28 mouse cellular contexts compared by ENCODE assay signal in the genomic region with DNA sequence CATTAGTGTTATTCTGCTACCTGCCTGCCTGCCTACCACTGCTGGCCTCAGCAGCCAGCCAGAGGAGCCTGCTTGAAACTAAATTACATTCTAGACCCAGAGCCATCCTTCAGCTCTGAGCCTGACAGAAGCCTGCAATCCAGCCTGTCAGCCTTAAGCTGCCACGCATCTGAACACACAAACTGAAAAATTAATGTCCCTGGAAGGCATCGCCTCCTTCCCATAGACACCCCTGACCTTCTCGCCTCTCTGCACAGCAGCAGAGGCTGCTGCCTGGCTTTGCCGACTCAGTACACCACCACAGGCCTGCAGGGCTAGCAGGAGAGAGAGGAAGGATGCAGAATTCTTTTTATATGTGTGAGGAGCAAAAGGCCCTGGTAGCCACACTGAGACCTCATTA.
DNase-seq lines count a peak whose midpoint lies in the region; ATAC-seq and TF ChIP-seq lines count a peak whose summit lies in the region.
"Had no signal": no experiment of that assay in that cellular context is flagged by ENCODE, and none has a peak within 500 bp of the region (broad histone marks: within the 10 kb centered on the region; RNA-seq: fewer than 3 reads in every experiment).

No protein-coding gene starts in this region.

- H3K4me3 ChIP-seq in lung, embryonic 14.5 days (ENCODE audit: low read depth, low read length) = no peak overlapping the region
- no peak overlapping the region for H3K4me3 ChIP-seq in hindbrain, embryonic 14.5 days (replicated peaks; ENCODE audit: low read length)
- no peak overlapping the region for H3K4me3 ChIP-seq in hindbrain, postnatal 0 days (ENCODE audit: low read length)
- no peak overlapping the region for H3K4me3 ChIP-seq in neural tube, embryonic 15.5 days (replicated peaks)
- no peak overlapping the region for H3K4me3 ChIP-seq in heart, embryonic 12.5 days
- H3K4me3 ChIP-seq: embryonic facial prominence, embryonic 10.5 days; limb, embryonic 13.5 days; liver, embryonic 12.5 days; midbrain, embryonic 12.5 days had no signal

- H3K9ac ChIP-seq in lung, embryonic 14.5 days = no peak overlapping the region
- H3K9ac ChIP-seq in hindbrain, embryonic 14.5 days = no peak overlapping the region
- H3K9ac ChIP-seq in hindbrain, postnatal 0 days (replicated peaks; ENCODE audit: low read length) = no peak overlapping the region
- no peak overlapping the region for H3K9ac ChIP-seq in neural tube, embryonic 15.5 days (replicated peaks)
- H3K9ac ChIP-seq in heart, embryonic 12.5 days = no peak overlapping the region
- H3K9ac ChIP-seq: limb, embryonic 13.5 days; liver, embryonic 12.5 days; midbrain, embryonic 12.5 days had no signal

- H3K4me2 ChIP-seq in lung, embryonic 14.5 days = no peak overlapping the region
- no peak overlapping the region for H3K4me2 ChIP-seq in hindbrain, embryonic 14.5 days (replicated peaks)
- no peak overlapping the region for H3K4me2 ChIP-seq in hindbrain, postnatal 0 days (ENCODE audit: low read depth, low read length)
- H3K4me2 ChIP-seq in neural tube, embryonic 15.5 days = no peak overlapping the region
- no peak overlapping the region for H3K4me2 ChIP-seq in heart, embryonic 12.5 days
- H3K4me2 ChIP-seq: limb, embryonic 13.5 days; liver, embryonic 12.5 days; midbrain, embryonic 12.5 days had no signal

- H3K27ac ChIP-seq in lung, embryonic 14.5 days (ENCODE audit: low read depth) = no peak overlapping the region
- peak overlapping the region; percentile 65 for H3K27ac ChIP-seq in hindbrain, embryonic 14.5 days
- no peak overlapping the region for H3K27ac ChIP-seq in hindbrain, postnatal 0 days
- H3K27ac ChIP-seq in neural tube, embryonic 15.5 days (replicated peaks) = 0 out of 2 replicates have a peak overlapping the region, but pooled peaks have one; percentile 28
- H3K27ac ChIP-seq in heart, embryonic 12.5 days (ENCODE audit: poor library complexity, severe bottlenecking) = no peak overlapping the region
- H3K27ac ChIP-seq: embryonic facial prominence, embryonic 10.5 days; limb, embryonic 13.5 days; liver, embryonic 12.5 days; midbrain, embryonic 12.5 days had no signal

- DNase-seq in lung, embryonic 14.5 days = peak; percentile 12
- no peak for DNase-seq in lung, postnatal 10 days
- DNase-seq in hindbrain, embryonic 14.5 days (ENCODE audit: low spot score) = no peak
- peak; percentile 10 for DNase-seq in hindbrain, postnatal 0 days (ENCODE audit: low spot score)
- no peak for DNase-seq in testis, postnatal 14 days (ENCODE audit: low spot score)
- DNase-seq: adrenal gland, adult 2 months; B cell, adult 2 months; cerebellum, adult 11-12 months; cerebellum, postnatal 10 days; gastrocnemius, postnatal 14 days; heart, adult 18-20 months; heart, postnatal 4 days; kidney, adult 9 months; kidney, postnatal 36 days; layer of hippocampus, postnatal 36 days; lung, adult 18-20 months; right cerebral cortex, postnatal 25 days; spleen, adult 18-20 months; thymus, postnatal 25 days had no signal

- no peak for ATAC-seq in lung, embryonic 14.5 days (ENCODE audit: insufficient read depth)
- no peak for ATAC-seq in hindbrain, embryonic 14.5 days (ENCODE audit: low FRiP score)
- no peak for ATAC-seq in hindbrain, postnatal 0 days
- ATAC-seq in neural tube, embryonic 15.5 days (ENCODE audit: low FRiP score) = peak; percentile 31; the same call in 1 of the 2 replicates
- ATAC-seq in heart, embryonic 12.5 days (ENCODE audit: insufficient number of reproducible peaks, low FRiP score) = no peak
- ATAC-seq: forebrain, embryonic 16.5 days; intestine, embryonic 16.5 days; liver, embryonic 12.5 days had no signal

- H3K9me3 ChIP-seq in lung, embryonic 14.5 days (ENCODE audit: low read depth, low read length) = no peaks in the 10 kb centered on the region
- no peaks in the 10 kb centered on the region for H3K9me3 ChIP-seq in hindbrain, embryonic 14.5 days (ENCODE audit: control insufficient read depth, low read length)
- no peaks in the 10 kb centered on the region for H3K9me3 ChIP-seq in hindbrain, postnatal 0 days (ENCODE audit: low read length)
- no peaks in the 10 kb centered on the region for H3K9me3 ChIP-seq in neural tube, embryonic 15.5 days (replicated peaks)
- H3K9me3 ChIP-seq in heart, embryonic 12.5 days (replicated peaks) = no peaks in the 10 kb centered on the region
- H3K9me3 ChIP-seq: embryonic facial prominence, embryonic 10.5 days; limb, embryonic 13.5 days; liver, embryonic 12.5 days; midbrain, embryonic 12.5 days had no signal

- WGBS in lung, embryonic 14.5 days = 41% methylated on average over 4 of the region's 4 CpGs
- WGBS in hindbrain, embryonic 14.5 days = 54% methylated on average over 4 of the region's 4 CpGs
- WGBS in hindbrain, postnatal 0 days = 60% methylated on average over 4 of the region's 4 CpGs
- WGBS in neural tube, embryonic 15.5 days = 60% methylated on average over 4 of the region's 4 CpGs
- WGBS in heart, embryonic 12.5 days = 70% methylated on average over 4 of the region's 4 CpGs

- no peaks in the 10 kb centered on the region for H3K4me1 ChIP-seq in lung, embryonic 14.5 days (ENCODE audit: insufficient read depth)
- no peaks in the 10 kb centered on the region for H3K4me1 ChIP-seq in hindbrain, embryonic 14.5 days (replicated peaks; ENCODE audit: control insufficient read depth, insufficient read depth, low read length)
- no peaks in the 10 kb centered on the region for H3K4me1 ChIP-seq in hindbrain, postnatal 0 days (ENCODE audit: insufficient read depth, low read length)
- no peaks in the 10 kb centered on the region for H3K4me1 ChIP-seq in neural tube, embryonic 15.5 days
- H3K4me1 ChIP-seq in heart, embryonic 12.5 days (replicated peaks) = no peaks in the 10 kb centered on the region
- H3K4me1 ChIP-seq: embryonic facial prominence, embryonic 10.5 days; limb, embryonic 13.5 days; liver, embryonic 12.5 days; midbrain, embryonic 12.5 days had no signal

- TF ChIP-seq CTCF in lung, embryonic 14.5 days (IDR thresholded peaks at IDR 0.05; ENCODE audit: low read depth) = no peak
- TF ChIP-seq CTCF in hindbrain, postnatal 0 days (IDR thresholded peaks at IDR 0.05; ENCODE audit: low read depth) = no peak

- H3K36me3 ChIP-seq in lung, embryonic 14.5 days (ENCODE audit: insufficient read depth) = no peaks in the 10 kb centered on the region
- H3K36me3 ChIP-seq in hindbrain, embryonic 14.5 days (replicated peaks; ENCODE audit: control insufficient read depth, insufficient read depth) = no peaks in the 10 kb centered on the region
- H3K36me3 ChIP-seq in hindbrain, postnatal 0 days (ENCODE audit: insufficient read depth, low read length) = no peaks in the 10 kb centered on the region
- no peaks in the 10 kb centered on the region for H3K36me3 ChIP-seq in neural tube, embryonic 15.5 days
- H3K36me3 ChIP-seq in heart, embryonic 12.5 days = no peaks in the 10 kb centered on the region
- H3K36me3 ChIP-seq: embryonic facial prominence, embryonic 10.5 days; G1E; limb, embryonic 13.5 days; liver, embryonic 12.5 days; midbrain, embryonic 12.5 days had no signal

- no peaks in the 10 kb centered on the region for H3K27me3 ChIP-seq in lung, embryonic 14.5 days (ENCODE audit: insufficient read depth, low read length)
- H3K27me3 ChIP-seq in hindbrain, embryonic 14.5 days (ENCODE audit: control insufficient read depth, insufficient read depth, low read length) = no peaks in the 10 kb centered on the region
- H3K27me3 ChIP-seq in hindbrain, postnatal 0 days (ENCODE audit: insufficient read depth, low read length) = no peaks in the 10 kb centered on the region
- H3K27me3 ChIP-seq in neural tube, embryonic 15.5 days (replicated peaks) = no peaks in the 10 kb centered on the region
- H3K27me3 ChIP-seq in heart, embryonic 12.5 days (replicated peaks) = no peaks in the 10 kb centered on the region
- H3K27me3 ChIP-seq: limb, embryonic 13.5 days; liver, embryonic 12.5 days; midbrain, embryonic 12.5 days had no signal

Comparison
In these comparisons a context has a peak if more than half of its experiments do, and no peak if none do; other contexts are left out.
1. DNase-seq: peak in lung, embryonic 14.5 days (single experiment) and hindbrain, postnatal 0 days (single experiment); none in lung, postnatal 10 days (single experiment), hindbrain, embryonic 14.5 days (single experiment) and testis, postnatal 14 days (single experiment).
2. H3K27ac ChIP-seq: peak in hindbrain, embryonic 14.5 days (single experiment) and neural tube, embryonic 15.5 days (single experiment); none in lung, embryonic 14.5 days (single experiment), hindbrain, postnatal 0 days (single experiment) and heart, embryonic 12.5 days (single experiment).